Mouse (Mus musculus) hindbrain, embryonic 13.5 days (tissue): ENCODE measurements around the gene Lca5l. TPM values are rescaled to one million over a fixed set of nuclear protein-coding genes. Genes with fewer than 3 reads are reported as not detected.

Experiments used
- polyA plus RNA-seq: library from polyadenylated mRNA; unstranded; fragments of >200 nt; fragmentation: Nextera tagmentation; extraction: Ambion mirVana; gene quantifications from 2 replicates; pipeline ENCODE4 v1.2.1, GENCODE M21; 2015

Gene Lca5l
- polyA plus RNA-seq, 1 experiment from 2014 or later, result 1.6 TPM

Other genes with a start within 250 kb of the Lca5l start
- 60.8 and 64.0 TPM in 2 replicates for gene Psmg1, start 201.3 kb downstream of the Lca5l start, polyA plus RNA-seq
- 279 and 297 TPM in 2 replicates for gene Brwd1, start 109.7 kb downstream of the Lca5l start, polyA plus RNA-seq
- 433 and 477 TPM in 2 replicates for gene Hmgn1, start 64.5 kb downstream of the Lca5l start, polyA plus RNA-seq
- 169 and 172 TPM in 2 replicates for gene Wrb, start 46.9 kb downstream of the Lca5l start, polyA plus RNA-seq
- 1.6 and 2.9 TPM in 2 replicates for gene Sh3bgr, start 8.2 kb upstream of the Lca5l start, polyA plus RNA-seq
- 2.4 TPM in 2 replicates for gene B3galt5, start 43.5 kb upstream of the Lca5l start, polyA plus RNA-seq